Mouse (Mus musculus) erythroblast, embryonic 14.5 days (primary cell): Measurements from ENCODE around the gene Vsir.

Source experiments
- GATA1 ChIP-seq: IDR thresholded peaks from 2 replicates; pipeline ENCODE4 v1.6.1; 2012; ENCODE audit warnings: low read length, inconsistent platforms, mixed read lengths
- TAL1 ChIP-seq: IDR thresholded peaks from 3 replicates; pipeline ENCODE4 v1.6.1; 2012; ENCODE audit warnings: low read length, inconsistent platforms, mixed read lengths

GRCm38 (mm10) chr10:60390177-60390903 lies 43.7 kb downstream of the Vsir start:
- TF ChIP-seq TAL1 (no peak), GATA1 (no peak)
